Mouse (Mus musculus) liver, postnatal 0 days (tissue): ENCODE measurements around the gene Timm50.

Source experiments
- CTCF ChIP-seq: sonication (generic); IDR thresholded peaks from 2 replicates; pipeline ENCODE4 v1.5.1; 2016; ENCODE audit warnings: antibody characterized with exemption, low read depth
- EP300 ChIP-seq: IDR thresholded peaks from 2 replicates; pipeline ENCODE4 v1.6.1; 2016; ENCODE audit warnings: antibody characterized with exemption, low read depth, mild to moderate bottlenecking

DNA sequence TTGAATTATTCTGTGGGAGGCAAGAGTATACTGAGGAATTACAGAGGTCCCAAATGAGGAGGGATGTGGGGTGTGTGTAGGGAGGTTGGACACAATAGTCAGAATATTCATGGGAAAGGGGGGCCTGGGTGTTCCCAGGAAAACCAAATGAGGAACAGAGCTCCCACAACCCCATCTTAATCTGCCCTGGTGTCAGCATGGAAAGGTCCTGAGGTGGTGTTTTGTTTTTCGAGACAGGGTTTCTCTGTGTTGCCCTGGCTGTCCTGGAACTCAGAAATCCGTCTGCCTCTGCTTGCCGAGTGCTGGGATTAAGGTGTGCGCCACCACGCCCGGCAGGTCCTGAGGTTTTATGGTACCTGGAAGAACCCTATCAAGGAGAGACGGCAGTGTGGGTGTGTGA, 46.6 kb upstream of the Timm50 start:
- TF ChIP-seq CTCF (no peak), EP300 (no peak)
